Mouse (Mus musculus) MEL-GATA-1-ER (cell line): ENCODE results near the gene 4930522L14Rik.
A peak's percentile ranks its signal among the peaks of the same experiment; 100 is the strongest.
"Not testable (repeated sequence)": the region's sequence is repeated elsewhere in the genome, so short reads cannot be mapped to it uniquely, and the experiment has no call there.

Experiments
- DNase-seq: peaks from one replicate; pipeline ENCODE4 v3.0.0-alpha.2; 2012; ENCODE audit warnings: low read depth; ENCODE audit errors: extremely low read depth

4930522L14Rik gene

DNA sequence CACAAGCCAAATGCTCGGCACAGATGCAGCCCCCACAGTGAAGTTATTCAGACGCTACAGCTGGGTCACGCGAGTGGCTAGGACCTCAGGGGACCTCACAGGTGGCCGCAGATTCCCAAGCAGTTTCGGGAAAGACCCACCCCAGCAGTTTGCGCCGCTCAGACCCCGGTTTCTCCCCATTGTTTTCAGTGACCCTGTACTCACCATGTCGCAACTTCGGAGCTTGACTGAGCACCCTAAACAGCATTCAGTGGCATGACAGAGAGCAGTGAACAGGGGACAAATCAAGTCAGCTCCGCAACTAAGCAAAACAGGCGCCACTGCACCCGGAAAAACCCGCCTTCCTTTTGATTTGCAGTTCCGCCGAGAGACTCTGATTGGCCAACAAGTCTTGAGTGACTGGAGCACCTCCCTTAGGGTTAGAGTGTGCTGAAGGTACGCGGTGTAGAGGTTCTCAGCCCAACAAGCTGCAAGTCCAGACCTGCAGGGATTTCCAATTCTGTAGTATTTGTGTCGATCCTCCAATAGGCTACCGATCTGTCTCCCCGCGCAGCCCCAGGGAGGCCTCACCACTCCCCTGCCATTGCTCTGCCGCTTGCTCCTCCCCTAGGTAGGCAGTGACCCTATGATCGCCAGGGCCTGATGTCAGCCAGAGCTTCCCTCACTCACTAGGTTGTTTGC, at the start of gene 4930522L14Rik:
4930522L14Rik (minus strand) TSS at position 496 of the 681 bp plus-strand sequence.
- peak; percentile 54 for DNase-seq

DNA sequence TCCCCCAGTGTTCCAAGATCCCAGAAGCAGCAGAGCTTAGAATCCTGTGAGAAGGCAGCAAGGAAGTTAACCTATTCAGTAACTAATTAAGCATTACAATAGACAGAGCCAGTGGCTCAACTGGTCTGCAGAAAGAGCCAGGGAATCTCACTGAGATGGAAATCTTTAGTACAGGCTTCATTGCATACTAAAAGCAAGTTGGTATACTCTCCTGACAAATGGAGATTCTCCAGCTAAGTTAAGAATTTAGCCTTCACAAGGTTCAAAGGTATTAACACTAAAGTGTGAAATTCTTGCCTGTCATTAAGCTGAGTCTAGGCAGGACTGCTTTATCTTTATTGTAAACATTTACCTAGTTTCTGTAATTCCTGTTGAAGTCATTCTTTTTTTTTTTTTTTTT, 49.8 kb upstream of the 4930522L14Rik start:
- not testable (repeated sequence) for DNase-seq

- DNase-seq, result not testable (repeated sequence)
Observed at GRCm38 (mm10) chr5:109799948-109800347, 48.3 kb upstream of the 4930522L14Rik start.

GRCm38 (mm10) chr5:109797017-109797416, 45.3 kb upstream of the 4930522L14Rik start:
- not testable (repeated sequence) for DNase-seq

- DNase-seq, result peak; percentile 87
Observed at GRCm38 (mm10) chr5:109795967-109796652, 44.4 kb upstream of the 4930522L14Rik start.

DNA sequence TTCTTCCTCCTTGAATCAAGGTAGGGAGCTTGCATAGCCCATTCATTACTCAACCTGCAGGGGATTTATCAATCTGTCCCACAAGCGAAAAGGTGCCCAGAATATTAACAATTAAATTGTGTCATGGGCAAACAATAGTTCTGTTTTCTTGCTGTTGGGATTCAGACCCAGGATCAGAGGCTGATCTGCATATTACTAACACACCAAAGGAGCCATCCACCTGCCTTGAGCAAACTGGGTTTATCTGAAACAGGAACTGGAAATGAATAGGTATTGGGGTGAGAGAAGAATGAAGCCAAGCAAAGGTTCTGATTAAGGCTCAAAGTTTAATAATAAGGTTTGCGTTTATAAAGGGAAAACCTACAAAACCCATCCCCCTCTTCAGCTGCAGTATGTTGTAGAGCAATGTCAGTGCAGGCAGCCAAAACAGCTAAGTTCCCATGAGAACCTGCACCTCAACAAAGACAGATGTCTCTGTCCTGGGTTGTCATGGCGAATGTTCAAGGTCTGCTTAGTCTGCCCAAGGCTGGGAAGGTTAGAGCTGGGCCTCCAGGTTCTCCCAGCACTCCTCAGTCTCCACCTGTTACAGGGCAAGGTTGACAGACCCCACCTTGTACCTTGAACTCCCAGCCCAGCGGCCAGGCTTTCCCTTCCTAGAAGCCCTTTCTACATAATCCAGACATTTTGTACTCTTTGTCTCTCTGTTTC, 541 bp upstream of the 4930522L14Rik start:
- DNase-seq, result not testable (repeated sequence)

DNA sequence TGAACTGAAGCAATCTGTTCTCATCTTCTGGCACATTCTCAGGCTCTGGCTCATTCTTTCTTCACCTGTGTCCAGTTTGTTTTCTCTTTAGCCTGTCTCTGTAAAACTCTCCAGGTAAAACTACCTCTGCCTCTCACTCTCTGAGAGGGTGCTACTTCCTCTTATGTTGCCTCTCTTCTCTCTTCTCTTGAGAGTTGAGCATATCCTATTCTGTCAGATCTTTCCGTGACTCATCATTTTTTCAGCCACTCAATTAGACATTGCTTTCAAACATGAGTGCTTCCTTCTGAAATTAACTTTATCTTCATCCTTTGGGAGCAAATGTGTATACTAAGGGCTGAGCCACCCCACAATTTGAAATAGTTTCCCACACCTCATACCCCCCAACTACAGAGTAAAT, 6.6 kb downstream of the 4930522L14Rik start:
- peak; percentile 46 for DNase-seq

DNA sequence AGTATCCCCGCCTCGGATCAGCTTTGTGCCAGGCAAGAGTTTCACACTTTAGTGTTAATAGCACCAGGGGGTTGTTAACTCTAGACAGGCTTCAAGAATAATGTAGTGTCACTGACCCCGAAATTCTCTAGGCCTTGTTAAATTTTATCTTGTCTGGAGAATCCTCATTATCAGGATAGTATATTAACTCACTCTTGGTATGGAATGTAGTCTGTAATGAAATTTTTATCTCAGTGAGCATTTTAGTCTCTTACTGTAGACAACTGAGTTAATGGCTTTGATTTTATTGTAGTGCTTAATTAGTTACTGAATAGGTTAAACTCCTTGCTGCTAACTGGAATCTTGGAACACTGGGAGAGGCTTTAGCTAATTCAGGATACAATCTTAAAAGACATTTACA, 34.3 kb downstream of the 4930522L14Rik start:
- not testable (repeated sequence) for DNase-seq

DNA sequence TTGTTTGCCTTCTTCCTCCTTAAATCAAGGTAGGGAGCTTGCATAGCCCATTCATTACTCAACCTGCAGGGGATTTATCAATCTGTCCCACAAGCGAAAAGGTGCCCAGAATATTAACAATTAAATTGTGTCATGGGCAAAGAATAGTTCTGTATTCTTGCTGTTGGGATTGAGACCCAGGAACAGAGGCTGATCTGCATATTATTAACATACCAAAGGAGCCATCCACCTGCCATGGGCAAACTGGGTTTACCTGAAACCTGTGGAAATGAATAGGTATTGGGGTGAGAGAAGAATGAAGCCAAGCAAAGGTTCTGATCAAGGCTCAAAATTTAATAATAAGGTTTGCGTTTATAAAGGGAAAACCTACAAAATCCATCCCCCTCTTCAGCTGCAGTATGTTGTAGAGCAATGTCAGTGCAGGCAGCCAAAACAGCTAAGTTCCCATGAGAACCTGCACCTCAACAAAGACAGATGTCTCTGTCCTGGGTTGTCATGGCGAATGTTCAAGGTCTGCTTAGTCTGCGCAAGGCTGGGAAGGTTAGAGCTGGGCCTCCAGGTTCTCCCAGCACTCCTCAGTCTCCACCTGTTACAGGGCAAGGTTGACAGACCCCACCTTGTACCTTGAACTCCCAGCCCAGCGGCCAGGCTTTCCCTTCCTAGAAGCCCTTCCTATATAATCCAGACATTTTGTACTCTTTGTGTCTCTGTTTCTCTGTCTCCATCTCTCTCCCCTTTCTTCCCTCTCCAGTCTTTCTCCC, 60.3 kb downstream of the 4930522L14Rik start:
- DNase-seq, result not testable (repeated sequence)

DNA sequence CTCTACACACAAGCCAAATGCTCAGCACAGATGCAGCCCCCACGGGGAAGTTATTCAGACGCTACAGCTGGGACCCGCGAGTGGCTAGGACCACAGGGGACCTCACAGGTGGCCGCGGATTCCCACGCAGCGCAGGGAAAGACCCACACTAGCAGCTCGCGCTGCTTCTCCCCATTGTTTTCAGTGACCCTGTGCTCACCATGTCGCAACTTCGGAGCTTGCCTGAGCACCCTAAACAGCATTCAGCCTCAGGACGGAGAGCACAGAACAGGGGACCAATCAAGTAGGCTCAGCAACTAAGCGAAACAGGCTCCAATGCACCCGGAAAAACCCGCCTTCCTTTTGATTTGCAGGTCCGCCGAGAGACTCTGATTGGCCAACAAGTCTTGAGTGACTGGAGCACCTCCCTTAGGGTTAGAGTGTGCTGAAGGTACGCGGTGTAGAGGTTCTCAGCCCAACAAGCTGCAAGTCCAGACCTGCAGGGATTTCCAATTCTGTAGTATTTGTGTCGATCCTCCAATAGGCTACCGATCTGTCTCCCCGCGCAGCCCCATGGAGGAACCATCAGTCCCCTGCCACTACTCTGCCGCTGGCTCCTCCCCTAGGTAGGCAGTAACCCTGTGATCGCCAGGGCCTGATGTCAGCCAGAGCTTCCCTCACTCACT, 61.0 kb downstream of the 4930522L14Rik start, which contains the start of gene 5430403G16Rik:
5430403G16Rik (minus strand) TSS at position 505 of the 665 bp plus-strand sequence.
- peak; percentile 86 for DNase-seq
